ENCODE assay signal across 9 mouse cellular contexts in the genomic region with DNA sequence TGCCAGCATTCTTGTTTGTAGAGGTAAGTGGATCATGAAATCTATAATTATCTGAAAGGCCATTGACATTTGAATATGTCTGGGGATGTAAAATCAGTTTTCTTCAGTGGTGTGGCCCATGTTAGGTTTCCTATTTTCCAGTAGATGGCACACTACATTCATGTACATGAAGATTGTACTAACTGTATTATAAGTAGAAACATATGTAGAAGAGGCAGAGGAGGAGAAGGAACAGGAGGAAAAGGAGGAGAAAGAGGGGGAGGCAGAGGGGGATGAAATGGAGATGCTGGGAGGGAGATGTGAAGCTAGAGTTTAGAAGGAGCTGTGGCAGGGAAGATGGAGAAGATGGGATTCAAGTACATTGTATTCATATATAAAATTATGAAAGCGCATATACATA.
DNase-seq lines count a peak whose midpoint lies in the region.
"Had no signal": no experiment of that assay in that cellular context is flagged by ENCODE, and none has a peak within 500 bp of the region (broad histone marks: within the 10 kb centered on the region; RNA-seq: fewer than 3 reads in every experiment).

No protein-coding gene starts in this region.

- DNase-seq in embryo, embryonic 11 days: peak; percentile 6
- no peak for DNase-seq in embryo, embryonic 9.5 days (ENCODE audit: extremely low spot score)
- DNase-seq in layer of hippocampus, adult 11-12 months (ENCODE audit: low spot score): peak; percentile 6
- no peak for DNase-seq in layer of hippocampus, adult 8-10 months (ENCODE audit: low spot score in 2 of 2)
- peak; percentile 6 for DNase-seq in right cerebral cortex, postnatal 25 days
- DNase-seq in right cerebral cortex, postnatal 14 days: no peak
- DNase-seq in telencephalon, adult 2 months (ENCODE audit: low read depth, low spot score): peak; percentile 55
- DNase-seq in adrenal gland, adult 2 months: no peak
- DNase-seq: kidney, adult 8-10 months had no signal

Comparison
In these comparisons a context has a peak if more than half of its experiments do, and no peak if none do; other contexts are left out.
1. DNase-seq: peak in embryo, embryonic 11 days (single experiment), layer of hippocampus, adult 11-12 months (single experiment), right cerebral cortex, postnatal 25 days (single experiment) and telencephalon, adult 2 months (single experiment); none in embryo, embryonic 9.5 days (single experiment), layer of hippocampus, adult 8-10 months (0 of 2), right cerebral cortex, postnatal 14 days (single experiment) and adrenal gland, adult 2 months (single experiment).